Mouse (Mus musculus) thymus, postnatal 0 days (tissue): ENCODE results near the gene Ykt6. TPM values are rescaled to one million over a fixed set of nuclear protein-coding genes. Genes with fewer than 3 reads are reported as not detected.
"Not testable (repeated sequence)": the region's sequence is repeated elsewhere in the genome, so short reads cannot be mapped to it uniquely, and the experiment has no call there.

Source experiments
- DNase-seq: peaks from one replicate; pipeline ENCODE4 v3.0.0-alpha.2; 2015; ENCODE audit warnings: low spot score
- polyA plus RNA-seq: library from polyadenylated mRNA; unstranded; fragments of >200 nt; fragmentation: Nextera tagmentation; extraction: Ambion mirVana; gene quantifications from 2 replicates; pipeline ENCODE4 v1.2.1, GENCODE M21; 2015

The Ykt6 gene
- polyA plus RNA-seq: 52.7 and 55.1 TPM in 2 replicates

GRCm38 (mm10) chr11:5955546-5956276, at the start of gene Ykt6:
Gene Ykt6, plus strand, starts transcription at chr11:5955693.
- peak; percentile 89 for DNase-seq

GRCm38 (mm10) chr11:5905778-5906518, 49.5 kb upstream of the Ykt6 start:
- no peak for DNase-seq

DNA sequence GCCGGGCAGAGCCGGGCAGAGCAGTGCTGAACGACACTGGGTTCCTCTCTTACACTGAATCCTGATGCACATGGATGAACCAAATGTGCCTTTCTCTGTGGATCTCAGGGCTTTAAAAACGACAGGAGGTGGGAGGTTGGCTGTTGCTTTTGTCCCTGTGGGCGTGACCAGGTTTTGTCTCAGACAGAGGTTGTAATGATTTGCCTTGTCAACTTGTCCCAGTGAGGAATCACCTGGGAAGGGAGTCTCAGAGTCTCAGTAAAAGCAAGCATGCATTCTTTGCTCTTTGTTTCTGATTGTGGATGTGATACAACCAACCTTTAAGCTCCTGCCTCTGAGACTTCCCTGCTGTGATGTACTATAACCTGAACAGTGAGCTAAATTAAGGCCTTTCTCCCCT, 48.4 kb upstream of the Ykt6 start:
- DNase-seq: no peak

DNA sequence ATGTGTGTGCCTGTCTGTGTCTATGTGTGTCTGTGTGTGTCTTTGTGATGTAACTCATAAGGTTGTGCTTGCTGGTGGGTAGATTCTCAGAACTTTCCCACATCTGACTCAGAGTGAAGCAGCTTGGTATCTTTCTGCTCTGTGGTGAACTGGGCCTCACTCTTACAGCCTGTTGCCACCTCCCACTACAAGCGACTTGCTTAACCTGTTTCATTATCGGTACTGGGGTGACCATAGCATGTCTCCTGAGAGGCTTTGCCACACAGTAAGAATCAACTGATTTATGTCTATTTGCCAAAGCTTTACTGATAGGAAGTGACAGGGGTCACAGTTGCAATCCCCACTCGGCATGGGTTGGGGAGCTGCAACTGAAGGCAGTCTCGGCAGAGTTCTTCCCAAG, 46.9 kb upstream of the Ykt6 start:
- DNase-seq: no peak

- DNase-seq: peak; percentile 47
Observed at GRCm38 (mm10) chr11:5912635-5913034, 42.9 kb upstream of the Ykt6 start.

GRCm38 (mm10) chr11:5913256-5913655, 42.2 kb upstream of the Ykt6 start:
- no peak for DNase-seq

DNA sequence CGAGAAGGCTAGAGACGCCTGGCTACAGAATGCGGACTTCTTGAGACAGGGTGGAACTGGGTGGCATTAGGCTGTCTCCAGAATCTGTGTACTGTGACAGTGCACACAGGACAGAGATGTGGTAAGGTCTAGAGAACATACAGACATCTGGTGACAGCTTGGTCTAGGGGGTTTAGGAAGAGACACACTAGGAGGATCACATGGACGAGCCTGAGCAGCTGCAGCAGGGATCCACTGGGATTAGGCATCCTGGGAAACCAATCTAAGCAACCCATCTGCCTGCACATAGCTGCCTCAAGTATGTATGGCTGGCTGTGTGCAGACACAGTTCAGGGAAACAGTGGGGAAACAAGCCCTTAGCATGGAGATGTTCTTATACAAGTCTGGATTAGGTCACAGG, 41.6 kb upstream of the Ykt6 start:
- no peak for DNase-seq

- DNase-seq: no peak
Observed at GRCm38 (mm10) chr11:5914940-5915339, 40.6 kb upstream of the Ykt6 start.

DNA sequence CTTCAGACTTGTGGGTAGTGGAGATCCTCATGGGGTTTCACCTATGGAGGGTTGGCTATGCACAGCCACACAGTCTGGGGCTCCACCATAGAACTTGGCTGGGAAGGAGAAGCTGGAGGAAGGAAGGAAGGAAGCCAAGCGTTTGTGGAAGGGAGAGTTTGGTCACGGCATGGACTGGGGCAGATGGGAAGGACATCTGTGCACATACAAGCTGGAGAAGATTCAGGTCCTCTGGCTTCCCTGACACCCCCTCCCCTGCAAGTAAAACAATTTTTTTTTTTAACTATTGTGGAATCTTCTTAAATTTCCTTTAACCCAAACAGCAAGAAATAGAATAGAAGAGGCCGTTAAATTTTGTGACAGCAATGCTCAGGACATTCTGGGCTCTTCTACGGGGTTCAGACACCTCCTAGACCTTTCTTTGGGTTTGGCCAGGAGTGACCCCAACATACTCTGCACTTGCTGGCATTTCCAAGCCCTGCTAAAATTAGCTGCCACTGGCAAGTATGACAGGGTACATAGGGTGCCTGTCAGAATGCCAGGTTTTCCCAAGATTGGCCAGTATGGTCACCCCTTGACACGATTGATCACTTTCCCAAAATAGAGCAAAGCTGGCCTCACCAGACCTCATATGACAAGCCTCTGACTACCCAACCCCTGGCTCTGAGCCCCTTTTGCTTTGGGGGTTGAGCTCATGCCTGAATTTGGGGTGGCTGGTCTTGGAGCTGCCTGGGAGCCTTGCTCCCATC, 39.9 kb upstream of the Ykt6 start:
- no peak for DNase-seq

- no peak for DNase-seq
Observed at GRCm38 (mm10) chr11:5916178-5916548, 39.3 kb upstream of the Ykt6 start.

GRCm38 (mm10) chr11:5918111-5918510, 37.4 kb upstream of the Ykt6 start:
- DNase-seq: no peak

DNA sequence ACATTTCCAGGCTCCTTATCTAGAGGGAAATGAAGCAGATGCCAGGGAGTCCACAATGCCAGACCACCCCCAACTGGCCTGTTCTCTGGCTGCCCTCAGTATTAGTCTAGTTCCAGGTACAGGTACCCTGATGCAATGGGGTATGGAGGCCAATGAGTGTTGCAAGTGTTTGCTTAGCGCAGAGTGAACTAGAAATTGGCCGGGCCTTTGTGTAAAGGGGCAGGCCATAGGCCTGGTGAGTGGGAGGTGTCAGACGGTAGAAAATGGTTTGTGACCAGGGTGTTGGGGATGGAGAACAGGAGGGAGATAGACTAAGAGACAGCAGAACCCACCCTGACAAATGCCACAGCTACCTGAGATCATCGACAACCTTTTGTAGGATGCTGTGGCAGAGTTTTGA, 35.9 kb upstream of the Ykt6 start:
- DNase-seq: no peak

DNA sequence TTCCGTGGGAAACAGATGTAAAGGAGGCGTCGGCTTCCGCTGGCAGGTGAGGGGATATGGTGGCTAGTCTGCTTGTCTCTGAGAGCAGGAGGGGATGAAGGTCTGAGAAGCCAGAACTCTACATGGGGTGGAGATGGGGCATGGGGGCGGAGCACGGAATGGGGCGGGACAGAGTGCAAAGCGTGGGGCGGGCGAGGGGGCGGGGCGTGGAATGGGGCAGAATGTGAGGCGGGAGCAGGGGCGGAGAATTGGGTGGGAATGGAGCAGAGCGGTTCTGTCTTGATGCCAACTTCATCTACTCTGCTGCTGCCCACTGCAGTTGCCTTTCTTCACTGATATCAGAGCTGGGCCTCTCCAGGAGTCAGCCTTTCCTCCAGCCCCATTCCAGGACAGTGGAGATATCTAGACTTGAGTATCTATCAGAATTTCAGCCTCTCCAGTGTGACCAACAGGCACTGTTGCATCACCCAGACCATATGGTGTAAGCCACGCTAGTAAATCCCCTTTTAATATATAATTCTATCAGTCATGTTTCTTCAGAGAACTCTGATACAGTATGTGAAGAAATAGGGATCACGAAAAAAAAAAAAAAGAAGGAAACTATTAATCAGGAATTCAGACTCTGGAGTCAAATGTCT, 35.1 kb upstream of the Ykt6 start:
- peak; percentile 12 for DNase-seq

DNA sequence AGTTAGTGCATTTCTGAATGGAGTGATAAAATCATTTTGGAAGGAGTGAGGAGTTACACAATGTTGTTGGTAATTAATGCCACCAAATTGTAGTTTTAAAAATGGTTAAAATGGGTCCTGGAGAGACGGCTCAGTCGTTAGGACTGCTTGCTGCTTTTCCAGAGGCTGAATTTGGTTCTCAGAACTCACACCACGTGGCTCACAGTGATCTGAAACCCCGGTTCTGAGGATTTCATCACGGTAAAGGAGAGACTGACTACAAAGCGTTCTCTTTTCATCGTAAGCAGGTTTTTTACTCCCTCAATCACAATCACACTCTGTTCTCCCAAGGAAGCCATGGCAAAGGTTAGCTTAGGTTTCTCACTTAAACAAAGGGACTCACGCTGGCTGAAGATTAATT, 30.8 kb upstream of the Ykt6 start:
- DNase-seq: no peak

DNA sequence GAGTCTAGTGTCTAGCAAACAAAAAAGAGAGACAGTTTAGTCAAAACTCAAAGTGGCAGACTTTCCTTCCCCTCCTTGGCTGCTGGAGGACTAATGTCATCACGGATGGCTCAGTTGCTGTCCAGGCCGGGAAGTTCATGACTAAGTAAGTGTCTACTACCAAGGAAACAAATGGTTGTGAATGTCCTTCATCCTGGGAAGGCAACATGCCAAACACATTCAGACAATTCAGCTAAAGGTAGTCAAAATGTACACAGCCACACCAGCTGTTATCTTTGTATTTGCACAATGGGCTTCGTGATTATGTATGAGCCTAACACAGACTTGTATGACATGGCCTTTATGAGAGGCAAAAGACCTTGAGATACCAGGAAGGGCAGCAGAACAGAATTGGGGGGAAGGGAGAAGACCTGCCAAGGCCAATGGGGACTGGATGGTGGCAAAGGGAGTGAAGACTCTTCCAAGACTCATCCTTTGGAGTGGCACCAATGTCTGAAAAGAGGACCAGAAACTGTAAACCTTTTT, 28.7 kb upstream of the Ykt6 start:
- no peak for DNase-seq

DNA sequence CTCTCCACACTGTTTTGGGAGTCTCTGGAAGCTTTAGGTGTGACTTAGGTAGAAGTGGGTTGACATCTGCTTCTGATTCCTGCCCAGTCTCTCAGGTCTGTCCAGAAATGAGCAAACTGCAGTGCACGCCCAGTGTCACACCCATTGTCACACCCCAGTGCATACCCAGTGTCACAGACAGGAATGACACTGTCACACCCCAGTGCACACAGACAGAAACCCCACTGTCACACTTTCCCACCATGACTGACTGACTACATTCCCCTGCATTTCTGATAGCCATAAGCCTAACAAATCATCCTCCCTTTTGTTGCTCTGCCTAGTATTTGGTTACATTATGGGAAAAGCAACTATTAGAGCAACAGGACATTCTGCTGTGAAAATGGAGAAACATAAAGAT, 24.9 kb upstream of the Ykt6 start:
- no peak for DNase-seq

- peak; percentile 20 for DNase-seq
Observed at GRCm38 (mm10) chr11:5931947-5932346, 23.5 kb upstream of the Ykt6 start.

GRCm38 (mm10) chr11:5934531-5934930, 21.0 kb upstream of the Ykt6 start:
- DNase-seq: not testable (repeated sequence)

DNA sequence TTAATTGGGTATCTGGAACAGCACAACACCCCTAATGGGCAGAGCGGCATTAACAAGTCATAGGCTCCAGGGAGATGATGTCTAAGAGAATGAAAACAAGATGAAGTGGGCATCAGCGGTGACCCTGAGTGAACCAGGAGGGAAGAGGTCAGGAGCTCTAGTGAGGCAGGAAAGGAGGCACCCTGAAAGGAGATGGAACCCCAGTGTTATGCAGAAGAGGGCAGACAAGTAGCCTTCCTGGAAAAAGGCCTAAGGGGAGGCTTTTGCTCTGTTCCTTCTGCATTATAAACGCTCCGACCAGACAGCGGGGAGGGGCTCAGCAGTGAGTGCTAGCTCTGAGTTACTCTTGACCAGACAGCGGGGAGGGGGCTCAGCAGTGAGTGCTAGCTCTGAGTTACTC, 12.5 kb upstream of the Ykt6 start:
- no peak for DNase-seq

DNA sequence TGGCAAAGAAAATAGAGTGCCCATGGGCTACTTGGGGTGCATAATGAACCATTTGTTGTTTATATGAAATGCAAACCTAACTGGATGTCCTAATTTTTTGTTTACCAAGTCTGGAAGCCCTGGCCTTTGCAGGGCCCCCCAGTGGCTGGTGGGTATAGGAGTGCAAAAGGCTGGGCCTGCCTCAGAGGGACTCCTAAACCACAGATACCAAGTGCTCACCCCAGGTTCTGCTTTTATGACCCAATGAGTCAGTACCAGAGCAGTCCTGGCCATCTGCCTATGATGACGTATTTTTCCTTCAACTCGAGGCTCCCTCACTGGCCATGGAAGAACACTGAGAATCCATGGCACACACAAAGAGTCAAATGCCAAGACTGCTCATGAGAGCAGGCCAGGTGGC, 10.4 kb upstream of the Ykt6 start:
- DNase-seq: no peak

DNA sequence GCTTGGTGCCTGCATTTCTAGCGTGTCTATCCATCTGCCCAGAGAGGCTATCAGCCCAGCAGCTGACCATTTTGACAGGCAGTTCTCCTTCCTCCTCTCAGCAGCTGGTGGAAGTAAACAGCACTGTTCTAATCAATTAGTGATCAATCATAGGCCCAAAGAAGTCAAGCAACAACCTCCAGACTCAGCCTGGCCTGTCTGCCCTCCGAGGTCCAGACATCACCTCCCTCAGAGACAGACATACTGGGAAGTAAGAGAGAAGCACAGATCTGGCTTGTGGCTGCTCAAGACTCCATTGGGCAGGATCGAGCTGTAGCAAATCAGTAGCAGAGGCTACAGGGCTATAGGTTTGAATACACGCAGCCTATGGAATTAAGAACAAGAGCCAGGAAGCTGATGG, 7.7 kb upstream of the Ykt6 start:
- DNase-seq: no peak
